Comparison of ENCODE assay signal across 9 mouse cellular contexts in the genomic region with DNA sequence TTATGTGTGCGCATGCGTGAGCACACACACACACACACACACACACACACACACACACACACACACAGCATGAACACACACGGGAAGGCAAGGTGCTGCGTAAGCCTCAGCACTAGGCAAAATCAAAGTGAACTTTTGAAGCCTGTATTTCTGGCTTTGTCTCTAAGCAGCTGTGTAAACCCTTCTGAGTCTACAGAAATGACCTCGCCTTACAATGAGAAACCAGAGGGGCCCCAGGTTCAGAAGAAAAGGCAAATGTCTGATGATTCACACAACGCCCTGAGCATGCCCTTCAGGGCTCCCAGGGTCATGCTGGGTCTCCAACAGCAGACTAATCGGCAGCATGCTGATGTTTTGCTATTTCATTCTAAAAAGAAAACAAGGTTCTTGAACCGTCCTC.
A peak's percentile ranks its signal among the peaks of the same experiment; 100 is the strongest.
DNase-seq lines count a peak whose midpoint lies in the region; ATAC-seq and TF ChIP-seq lines count a peak whose summit lies in the region.
"Had no signal": no experiment of that assay in that cellular context is flagged by ENCODE, and none has a peak within 500 bp of the region (broad histone marks: within the 10 kb centered on the region; RNA-seq: fewer than 3 reads in every experiment).

No protein-coding gene starts in this region.

- TF ChIP-seq POLR2A in lung, adult 2 months (IDR thresholded peaks at IDR 0.05; ENCODE audit: borderline replicate concordance, extremely low read depth, low read depth, low read length), result no peak
- TF ChIP-seq POLR2A in olfactory bulb, adult 2 months (IDR thresholded peaks at IDR 0.05; ENCODE audit: insufficient read depth, low read depth, low read length), result no peak

- no peaks in the 10 kb centered on the region for H3K9me3 ChIP-seq in lung, embryonic 15.5 days
- no peaks in the 10 kb centered on the region for H3K9me3 ChIP-seq in hindbrain, embryonic 13.5 days
- H3K9me3 ChIP-seq: embryonic facial prominence, embryonic 12.5 days had no signal

- H3K4me1 ChIP-seq in lung, embryonic 15.5 days, result peaks cover 18% of the 10 kb centered on the region
- H3K4me1 ChIP-seq in lung, adult 2 months (ENCODE audit: control insufficient read depth, insufficient read depth, low read length), result no peaks in the 10 kb centered on the region; the same call in 1 of the 2 replicates
- peaks cover 71% of the 10 kb centered on the region for H3K4me1 ChIP-seq in hindbrain, embryonic 13.5 days (replicated peaks)
- peaks cover 54% of the 10 kb centered on the region for H3K4me1 ChIP-seq in olfactory bulb, adult 2 months (ENCODE audit: control insufficient read depth, insufficient read depth, low read length)

- ATAC-seq in lung, embryonic 15.5 days (ENCODE audit: borderline replicate concordance, extremely low read depth, low FRiP score, low TSS enrichment), result peak; percentile 32; the same call in 1 of the 2 replicates
- no peak for ATAC-seq in hindbrain, embryonic 13.5 days (ENCODE audit: low FRiP score)
- ATAC-seq in granulocyte monocyte progenitor cell, adult 5-6 weeks (replicated peaks; ENCODE audit: poor library complexity, severe bottlenecking), result no peak

- no peak overlapping the region for H3K4me3 ChIP-seq in lung, embryonic 15.5 days
- H3K4me3 ChIP-seq in lung, adult 2 months (replicated peaks; ENCODE audit: extremely low read depth, low read depth, low read length), result no peak overlapping the region
- no peak overlapping the region for H3K4me3 ChIP-seq in hindbrain, embryonic 13.5 days
- H3K4me3 ChIP-seq in olfactory bulb, adult 2 months (ENCODE audit: insufficient read depth, low read depth, low read length), result no peak overlapping the region
- H3K4me3 ChIP-seq: embryonic facial prominence, embryonic 12.5 days had no signal

- H3K4me2 ChIP-seq in lung, embryonic 15.5 days, result no peak overlapping the region
- H3K4me2 ChIP-seq in hindbrain, embryonic 13.5 days, result no peak overlapping the region
- H3K4me2 ChIP-seq: embryonic facial prominence, embryonic 12.5 days had no signal

- H3K9ac ChIP-seq in lung, embryonic 15.5 days, result no peak overlapping the region
- no peak overlapping the region for H3K9ac ChIP-seq in hindbrain, embryonic 13.5 days
- H3K9ac ChIP-seq: embryonic facial prominence, embryonic 12.5 days had no signal

- no peaks in the 10 kb centered on the region for H3K27me3 ChIP-seq in lung, embryonic 15.5 days
- no peaks in the 10 kb centered on the region for H3K27me3 ChIP-seq in hindbrain, embryonic 13.5 days
- H3K27me3 ChIP-seq: embryonic facial prominence, embryonic 12.5 days had no signal

- no peak for TF ChIP-seq CTCF in lung, adult 2 months (IDR thresholded peaks at IDR 0.05; ENCODE audit: insufficient read depth, low read length)
- no peak for TF ChIP-seq CTCF in olfactory bulb, adult 2 months (IDR thresholded peaks at IDR 0.05; ENCODE audit: insufficient read depth, low read depth, low read length)

- WGBS in lung, embryonic 15.5 days, result 44% methylated on average over 8 of the region's 8 CpGs
- WGBS in lung, adult 2 months, result 60% methylated on average over 8 of the region's 8 CpGs
- WGBS in hindbrain, embryonic 13.5 days, result 35% methylated on average over 8 of the region's 8 CpGs
- WGBS in olfactory bulb, adult 2 months, result 52% methylated on average over 8 of the region's 8 CpGs

- H3K36me3 ChIP-seq in lung, embryonic 15.5 days, result no peaks in the 10 kb centered on the region
- no peaks in the 10 kb centered on the region for H3K36me3 ChIP-seq in hindbrain, embryonic 13.5 days
- H3K36me3 ChIP-seq: embryonic facial prominence, embryonic 12.5 days had no signal

- H3K27ac ChIP-seq in lung, embryonic 15.5 days, result no peak overlapping the region; the same call in 1 of the 2 replicates
- 0 out of 2 replicates have a peak overlapping the region, but pooled peaks have one; percentile 0 for H3K27ac ChIP-seq in hindbrain, embryonic 13.5 days
- H3K27ac ChIP-seq in olfactory bulb, adult 2 months (ENCODE audit: insufficient read depth, low read depth, low read length), result peak overlapping the region; percentile 38

- DNase-seq in lung, adult 2 months, result no peak
- peak; percentile 47 for DNase-seq in embryo, embryonic 11 days
- no peak for DNase-seq in B cell, adult 2 months
- no peak for DNase-seq in left cerebral cortex, adult 11 months (ENCODE audit: low spot score)
